Mouse (Mus musculus) ES-E14 (cell line): ENCODE measurements around the gene Atp8b3.

Source experiments
- CHD2 ChIP-seq: IDR thresholded peaks from 2 replicates; pipeline ENCODE4 v1.6.1; 2014; ENCODE audit warnings: mild to moderate bottlenecking, low read depth, low read length, inconsistent platforms
- MAFK ChIP-seq: IDR thresholded peaks from 2 replicates; pipeline ENCODE4 v1.6.1; 2014; ENCODE audit warnings: mild to moderate bottlenecking, low read depth, low read length, inconsistent platforms; ENCODE audit not compliant: insufficient read depth
- ZNF384 ChIP-seq: IDR thresholded peaks from 2 replicates; pipeline ENCODE4 v1.6.1; 2012; ENCODE audit warnings: low read depth, low read length, inconsistent platforms

DNA sequence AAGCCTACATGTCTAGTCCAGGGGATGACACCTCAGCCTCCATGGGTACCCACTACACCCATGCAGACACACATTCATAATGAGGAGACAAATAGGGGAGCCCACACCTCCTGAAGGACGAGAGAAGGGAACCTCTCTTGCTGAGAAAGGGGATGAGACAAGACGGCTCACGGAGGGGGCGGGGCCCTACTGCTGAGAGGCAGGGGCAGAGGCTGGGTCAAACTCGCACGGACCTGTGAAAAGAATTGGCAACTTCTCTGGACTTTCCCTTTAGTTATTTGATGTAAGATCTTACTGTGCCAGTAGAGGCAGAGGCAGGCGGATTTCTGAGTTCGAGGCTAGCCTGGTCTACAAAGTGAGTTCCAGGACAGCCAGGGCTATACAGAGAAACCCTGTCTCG is 13.4 kb upstream of the Atp8b3 start:
- no peak for TF ChIP-seq CHD2
- TF ChIP-seq ZNF384, result no peak
- TF ChIP-seq MAFK, result no peak
